Mouse (Mus musculus): Measurements from ENCODE around the gene Xrra1.

Xrra1 gene

GRCm38 (mm10) chr7:99851618-99852017, 7.3 kb upstream of the Xrra1 start:
- DNase-seq: no peak

GRCm38 (mm10) chr7:99853350-99853749, 5.6 kb upstream of the Xrra1 start:
- no peak for DNase-seq

- DNase-seq: no peak
Observed at GRCm38 (mm10) chr7:99854311-99854710, 4.6 kb upstream of the Xrra1 start.

GRCm38 (mm10) chr7:99856266-99856861, 2.6 kb upstream of the Xrra1 start:
- DNase-seq: no peak

GRCm38 (mm10) chr7:99858175-99858812, 622 bp upstream of the Xrra1 start:
- DNase-seq: no peak

- DNase-seq: no peak
Observed at GRCm38 (mm10) chr7:99863362-99863761, 4.4 kb downstream of the Xrra1 start, which contains the start of gene Spcs2. Gene Spcs2, minus strand, starts transcription at chr7:99863462.

GRCm38 (mm10) chr7:99864241-99865028, 5.5 kb downstream of the Xrra1 start:
- no peak for DNase-seq

- DNase-seq: no peak
Observed at GRCm38 (mm10) chr7:99865219-99865618, 6.3 kb downstream of the Xrra1 start.

GRCm38 (mm10) chr7:99869296-99869695, 10.4 kb downstream of the Xrra1 start:
- no peak for DNase-seq

- DNase-seq: no peak
Observed at GRCm38 (mm10) chr7:99873965-99874364, 15.0 kb downstream of the Xrra1 start.

- DNase-seq: no peak
Observed at GRCm38 (mm10) chr7:99875891-99876290, 17.0 kb downstream of the Xrra1 start.

- DNase-seq: peak; percentile 91
Observed at GRCm38 (mm10) chr7:99876345-99876744, 17.4 kb downstream of the Xrra1 start.

- DNase-seq: no peak
Observed at GRCm38 (mm10) chr7:99878254-99878653, 19.3 kb downstream of the Xrra1 start.

- no peak for DNase-seq
Observed at GRCm38 (mm10) chr7:99887230-99887735, 28.4 kb downstream of the Xrra1 start.

- DNase-seq: no peak
Observed at GRCm38 (mm10) chr7:99887743-99888142, 28.8 kb downstream of the Xrra1 start.

GRCm38 (mm10) chr7:99889175-99889880, 30.4 kb downstream of the Xrra1 start:
- peak; percentile 59 for DNase-seq

GRCm38 (mm10) chr7:99890168-99890755, 31.3 kb downstream of the Xrra1 start:
- DNase-seq: no peak

- no peak for DNase-seq
Observed at GRCm38 (mm10) chr7:99891471-99891870, 32.6 kb downstream of the Xrra1 start.

- DNase-seq: no peak
Observed at GRCm38 (mm10) chr7:99892351-99892750, 33.4 kb downstream of the Xrra1 start.

GRCm38 (mm10) chr7:99893967-99894366, 35.1 kb downstream of the Xrra1 start:
- DNase-seq: no peak

GRCm38 (mm10) chr7:99894478-99894877, 35.6 kb downstream of the Xrra1 start:
- DNase-seq: no peak

- DNase-seq: no peak
Observed at GRCm38 (mm10) chr7:99896905-99897304, 38.0 kb downstream of the Xrra1 start.

- DNase-seq: no peak
Observed at GRCm38 (mm10) chr7:99902208-99902607, 43.3 kb downstream of the Xrra1 start.

Measured in lung, postnatal 14 days (tissue).